Mouse (Mus musculus) liver, postnatal 0 days (tissue): Measurements from ENCODE around the gene 1700018F24Rik.
"Not testable (repeated sequence)": the region's sequence is repeated elsewhere in the genome, so short reads cannot be mapped to it uniquely, and the experiment has no call there.

Source experiments
- CTCF ChIP-seq: sonication (generic); IDR thresholded peaks from 2 replicates; pipeline ENCODE4 v1.5.1; 2016; ENCODE audit warnings: antibody characterized with exemption, low read depth
- EP300 ChIP-seq: IDR thresholded peaks from 2 replicates; pipeline ENCODE4 v1.6.1; 2016; ENCODE audit warnings: antibody characterized with exemption, low read depth, mild to moderate bottlenecking

- TF ChIP-seq CTCF, EP300: not testable (repeated sequence)
Observed at GRCm38 (mm10) chr5:145083201-145083600, 40.4 kb downstream of the 1700018F24Rik start.
